Comparison of ENCODE assay signal across 14 mouse cellular contexts in genomic region chr5:24018621-24019261, GRCm38 (mm10). TPM values are rescaled to one million over a fixed set of nuclear protein-coding genes. Genes with fewer than 3 reads are reported as not detected.
DNase-seq lines count a peak whose midpoint lies in the region; ATAC-seq and TF ChIP-seq lines count a peak whose summit lies in the region.
"Had no signal": no experiment of that assay in that cellular context is flagged by ENCODE, and none has a peak within 500 bp of the region (broad histone marks: within the 10 kb centered on the region; RNA-seq: fewer than 3 reads in every experiment).

No protein-coding gene starts in this region.

- H3K4me3 ChIP-seq in embryonic facial prominence, embryonic 10.5 days = no peak overlapping the region
- H3K4me3 ChIP-seq in forebrain, embryonic 14.5 days (ENCODE audit: low read depth, low read length) = no peak overlapping the region
- no peak overlapping the region for H3K4me3 ChIP-seq in midbrain, postnatal 0 days (ENCODE audit: low read depth, low read length)
- H3K4me3 ChIP-seq: liver, embryonic 13.5 days had no signal

- ATAC-seq in forebrain, embryonic 14.5 days = peak; percentile 70
- no peak for ATAC-seq in midbrain, postnatal 0 days (ENCODE audit: low FRiP score)
- ATAC-seq in inflammation-experienced regulatory T-cells, adult 6 months = no peak

- peak overlapping the region; percentile 28; the same call in 1 of the 2 replicates for H3K4me2 ChIP-seq in forebrain, embryonic 14.5 days (ENCODE audit: low read length)
- H3K4me2 ChIP-seq in midbrain, postnatal 0 days (ENCODE audit: low read depth, low read length, poor library complexity, severe bottlenecking) = no peak overlapping the region
- H3K4me2 ChIP-seq: liver, embryonic 13.5 days had no signal

- no peak for TF ChIP-seq CTCF in midbrain, postnatal 0 days (IDR thresholded peaks at IDR 0.05)

- H3K9me3 ChIP-seq in embryonic facial prominence, embryonic 10.5 days = no peaks in the 10 kb centered on the region; the same call in 1 of the 2 replicates
- H3K9me3 ChIP-seq in forebrain, embryonic 14.5 days (replicated peaks; ENCODE audit: control insufficient read depth, low read length) = 0 out of 2 replicates have a peak, but pooled peaks cover 4% of the 10 kb centered on the region
- no peaks in the 10 kb centered on the region for H3K9me3 ChIP-seq in midbrain, postnatal 0 days (ENCODE audit: low read length)
- H3K9me3 ChIP-seq: liver, embryonic 13.5 days had no signal

- 0 out of 2 replicates have a peak, but pooled peaks cover 5% of the 10 kb centered on the region for H3K36me3 ChIP-seq in embryonic facial prominence, embryonic 10.5 days (replicated peaks)
- H3K36me3 ChIP-seq in forebrain, embryonic 14.5 days (ENCODE audit: control insufficient read depth, insufficient read depth, low read length) = no peaks in the 10 kb centered on the region
- H3K36me3 ChIP-seq in midbrain, postnatal 0 days (ENCODE audit: insufficient read depth, low read length) = no peaks in the 10 kb centered on the region

- no peaks in the 10 kb centered on the region for H3K27me3 ChIP-seq in embryonic facial prominence, embryonic 10.5 days (replicated peaks; ENCODE audit: low read depth, poor library complexity, severe bottlenecking)
- no peaks in the 10 kb centered on the region for H3K27me3 ChIP-seq in forebrain, embryonic 14.5 days (replicated peaks; ENCODE audit: control insufficient read depth, insufficient read depth, low read length)
- no peaks in the 10 kb centered on the region for H3K27me3 ChIP-seq in midbrain, postnatal 0 days (ENCODE audit: insufficient read depth, low read length)
- H3K27me3 ChIP-seq: liver, embryonic 13.5 days had no signal

- intact Hi-C loops in gastrocnemius, postnatal 36 days (cut with DNase I) = no loop called here

- H3K27ac ChIP-seq in embryonic facial prominence, embryonic 10.5 days (replicated peaks) = peak overlapping the region; percentile 30; the same call in 1 of the 2 replicates
- H3K27ac ChIP-seq in forebrain, embryonic 14.5 days (ENCODE audit: low read depth, low read length) = peak overlapping the region; percentile 86
- H3K27ac ChIP-seq in midbrain, postnatal 0 days (ENCODE audit: low read depth, low read length) = peak overlapping the region; percentile 21; the same call in 1 of the 2 replicates
- H3K27ac ChIP-seq: liver, embryonic 13.5 days; macrophage had no signal

- no peak for DNase-seq in embryonic facial prominence, embryonic 10.5 days (ENCODE audit: low spot score)
- DNase-seq in forebrain, embryonic 14.5 days (ENCODE audit: low spot score) = peak; percentile 78
- DNase-seq in layer of hippocampus, adult 8-10 months (ENCODE audit: low spot score in 2 of 2) = peak; percentile 29 to 33
- peak; percentile 33 for DNase-seq in midbrain, postnatal 0 days (ENCODE audit: low spot score)
- no peak for DNase-seq in gastrocnemius, postnatal 36 days
- DNase-seq in right cerebral cortex, postnatal 10 days (ENCODE audit: low spot score in 2 of 2) = no peak
- DNase-seq: gastrocnemius, postnatal 25 days; heart, postnatal 10 days; kidney, adult 8-10 months; liver, embryonic 13.5 days; spleen, adult 18-20 months; thymus, adult 2 months had no signal

- peak overlapping the region; percentile 47 for H3K9ac ChIP-seq in forebrain, embryonic 14.5 days (ENCODE audit: low read length)
- H3K9ac ChIP-seq in midbrain, postnatal 0 days (replicated peaks; ENCODE audit: low read length, poor library complexity, severe bottlenecking) = no peak overlapping the region
- H3K9ac ChIP-seq: liver, embryonic 13.5 days had no signal

- peaks cover 11% of the 10 kb centered on the region; the same call in 1 of the 2 replicates for H3K4me1 ChIP-seq in embryonic facial prominence, embryonic 10.5 days
- H3K4me1 ChIP-seq in forebrain, embryonic 14.5 days (ENCODE audit: control insufficient read depth, insufficient read depth, low read length) = peaks cover 37% of the 10 kb centered on the region
- H3K4me1 ChIP-seq in midbrain, postnatal 0 days (ENCODE audit: insufficient read depth, low read length) = peaks cover 7% of the 10 kb centered on the region; the same call in 1 of the 2 replicates

- WGBS in embryonic facial prominence, embryonic 10.5 days = 84% methylated on average over 7 of the region's 7 CpGs
- 21% methylated on average over 7 of the region's 7 CpGs for WGBS in forebrain, embryonic 14.5 days
- WGBS in midbrain, postnatal 0 days = 47% methylated on average over 7 of the region's 7 CpGs

RNA-seq across cellular contexts. Expression of gene Fam126a, which starts 11.7 kb away (rescaled TPM):
- polyA plus RNA-seq in embryonic facial prominence, embryonic 10.5 days (2016; fragmentation: Nextera tagmentation; extraction: Ambion mirVana) = 25.9 and 26.9 TPM in 2 replicates
- polyA plus RNA-seq in forebrain, embryonic 14.5 days (2014; fragmentation: Nextera tagmentation; extraction: Ambion mirVana) = 38.2 and 46.2 TPM in 2 replicates
- total RNA-seq in layer of hippocampus, adult 8-10 months (2022) = 10 to 100 TPM; 24.2 to 28.1 (median 25.3) TPM
- 23.7 and 30.8 TPM in 2 replicates for total RNA-seq in midbrain, postnatal 0 days (2014; rRNA removed)
- 17.0 and 19.7 TPM in 2 replicates for polyA plus RNA-seq in midbrain, postnatal 0 days (2015; fragmentation: Nextera tagmentation; extraction: Ambion mirVana)
- polyA plus RNA-seq in inflammation-experienced regulatory T-cells, adult 6 months (2017; shearing (Covaris generic)) = 1 to 10 TPM; 6.5 to 9.3 (median 6.8) TPM
- 1 to 10 TPM; 5.2 to 7.2 TPM for total RNA-seq in gastrocnemius, postnatal 36 days (2021)

Comparison
In these comparisons a context has a peak if more than half of its experiments do, and no peak if none do; other contexts are left out.
1. DNase-seq: peak in forebrain, embryonic 14.5 days (single experiment), layer of hippocampus, adult 8-10 months (2 of 2) and midbrain, postnatal 0 days (single experiment); none in embryonic facial prominence, embryonic 10.5 days (single experiment), gastrocnemius, postnatal 36 days (0 of 2) and right cerebral cortex, postnatal 10 days (0 of 2).
2. H3K27ac ChIP-seq: peak in every context shown above with its lines; median percentile 86 in forebrain, embryonic 14.5 days; 30 in embryonic facial prominence, embryonic 10.5 days; 21 in midbrain, postnatal 0 days.